Mouse (Mus musculus): ENCODE measurements around the gene Tmem131l. TPM values are rescaled to one million over a fixed set of nuclear protein-coding genes. Genes with fewer than 3 reads are reported as not detected.

The Tmem131l gene
- polyA plus RNA-seq (2012; ENCODE audit: insufficient read depth, insufficient read length, missing spikeins), result 8.4 and 9.8 TPM in 2 replicates

- Histone ChIP-seq H3K4me1 (ENCODE audit: control insufficient read depth, insufficient read depth, insufficient read length, low read length) (peaks cover 3% of the 10 kb centered on the region; the same call in 1 of the 2 replicates), H3K27ac (replicated peaks; ENCODE audit: low read depth, low read length) (peak within 1 kb of the TSS; percentile 82), H3K4me3 (ENCODE audit: insufficient read depth, low read depth, low read length) (peak within 1 kb of the TSS; percentile 84)
These were observed at the start of gene Tmem131l for GRCm38 (mm10) chr3:84039646-84040475. Gene Tmem131l, minus strand, starts transcription at chr3:84040175.

GRCm38 (mm10) chr3:84086921-84087320 lies 46.9 kb upstream of the Tmem131l start:
- Histone ChIP-seq H3K27ac (replicated peaks; ENCODE audit: low read depth, low read length) (no peak overlapping the region), H3K4me3 (ENCODE audit: insufficient read depth, low read depth, low read length) (no peak overlapping the region), H3K4me1 (ENCODE audit: control insufficient read depth, insufficient read depth, insufficient read length, low read length) (no peaks in the 10 kb centered on the region)

- Histone ChIP-seq H3K4me1 (ENCODE audit: control insufficient read depth, insufficient read depth, insufficient read length, low read length) (no peaks in the 10 kb centered on the region), H3K27ac (replicated peaks; ENCODE audit: low read depth, low read length) (no peak overlapping the region), H3K4me3 (ENCODE audit: insufficient read depth, low read depth, low read length) (no peak overlapping the region)
These were observed 46.4 kb upstream of the Tmem131l start for GRCm38 (mm10) chr3:84086337-84086736.

- H3K27ac ChIP-seq (replicated peaks; ENCODE audit: low read depth, low read length), result no peak overlapping the region
These were observed 45.5 kb upstream of the Tmem131l start for GRCm38 (mm10) chr3:84085429-84085828.

GRCm38 (mm10) chr3:84081208-84081722 lies 41.3 kb upstream of the Tmem131l start:
- Histone ChIP-seq H3K4me3 (ENCODE audit: insufficient read depth, low read depth, low read length) (no peak overlapping the region), H3K4me1 (ENCODE audit: control insufficient read depth, insufficient read depth, insufficient read length, low read length) (no peaks in the 10 kb centered on the region), H3K27ac (replicated peaks; ENCODE audit: low read depth, low read length) (no peak overlapping the region)

More at GRCm38 (mm10) chr3:84085429-84085828, 45.5 kb upstream of the Tmem131l start:
- H3K4me1 ChIP-seq (ENCODE audit: control insufficient read depth, insufficient read depth, insufficient read length, low read length), result no peaks in the 10 kb centered on the region
- H3K4me3 ChIP-seq (ENCODE audit: insufficient read depth, low read depth, low read length), result no peak overlapping the region

- H3K27ac ChIP-seq (replicated peaks; ENCODE audit: low read depth, low read length), result no peak overlapping the region
- H3K4me1 ChIP-seq (ENCODE audit: control insufficient read depth, insufficient read depth, insufficient read length, low read length), result no peaks in the 10 kb centered on the region
- H3K4me3 ChIP-seq (ENCODE audit: insufficient read depth, low read depth, low read length), result no peak overlapping the region
These were observed 40.1 kb upstream of the Tmem131l start for GRCm38 (mm10) chr3:84080074-84080473.

GRCm38 (mm10) chr3:84077505-84077904 lies 37.5 kb upstream of the Tmem131l start:
- H3K4me3 ChIP-seq (ENCODE audit: insufficient read depth, low read depth, low read length), result no peak overlapping the region
- no peak overlapping the region for H3K27ac ChIP-seq (replicated peaks; ENCODE audit: low read depth, low read length)
- H3K4me1 ChIP-seq (ENCODE audit: control insufficient read depth, insufficient read depth, insufficient read length, low read length), result no peaks in the 10 kb centered on the region

- Histone ChIP-seq H3K27ac (replicated peaks; ENCODE audit: low read depth, low read length) (no peak overlapping the region), H3K4me1 (ENCODE audit: control insufficient read depth, insufficient read depth, insufficient read length, low read length) (no peaks in the 10 kb centered on the region), H3K4me3 (ENCODE audit: insufficient read depth, low read depth, low read length) (no peak overlapping the region)
These were observed 36.8 kb upstream of the Tmem131l start for GRCm38 (mm10) chr3:84076543-84077332.

GRCm38 (mm10) chr3:84075516-84075915 lies 35.5 kb upstream of the Tmem131l start:
- Histone ChIP-seq H3K27ac (replicated peaks; ENCODE audit: low read depth, low read length) (no peak overlapping the region), H3K4me3 (ENCODE audit: insufficient read depth, low read depth, low read length) (no peak overlapping the region), H3K4me1 (ENCODE audit: control insufficient read depth, insufficient read depth, insufficient read length, low read length) (no peaks in the 10 kb centered on the region)

GRCm38 (mm10) chr3:84074777-84075176 lies 34.8 kb upstream of the Tmem131l start:
- H3K4me3 ChIP-seq (ENCODE audit: insufficient read depth, low read depth, low read length), result no peak overlapping the region
- no peak overlapping the region for H3K27ac ChIP-seq (replicated peaks; ENCODE audit: low read depth, low read length)
- H3K4me1 ChIP-seq (ENCODE audit: control insufficient read depth, insufficient read depth, insufficient read length, low read length), result no peaks in the 10 kb centered on the region

- H3K4me1 ChIP-seq (ENCODE audit: control insufficient read depth, insufficient read depth, insufficient read length, low read length), result no peaks in the 10 kb centered on the region
These were observed 31.7 kb upstream of the Tmem131l start for GRCm38 (mm10) chr3:84071641-84072040.

GRCm38 (mm10) chr3:84070811-84071210 lies 30.8 kb upstream of the Tmem131l start:
- Histone ChIP-seq H3K27ac (replicated peaks; ENCODE audit: low read depth, low read length) (no peak overlapping the region), H3K4me1 (ENCODE audit: control insufficient read depth, insufficient read depth, insufficient read length, low read length) (no peaks in the 10 kb centered on the region), H3K4me3 (ENCODE audit: insufficient read depth, low read depth, low read length) (no peak overlapping the region)

More at GRCm38 (mm10) chr3:84071641-84072040, 31.7 kb upstream of the Tmem131l start:
- H3K4me3 ChIP-seq (ENCODE audit: insufficient read depth, low read depth, low read length), result no peak overlapping the region
- no peak overlapping the region for H3K27ac ChIP-seq (replicated peaks; ENCODE audit: low read depth, low read length)

- Histone ChIP-seq H3K27ac (replicated peaks; ENCODE audit: low read depth, low read length) (no peak overlapping the region), H3K4me1 (ENCODE audit: control insufficient read depth, insufficient read depth, insufficient read length, low read length) (no peaks in the 10 kb centered on the region), H3K4me3 (ENCODE audit: insufficient read depth, low read depth, low read length) (no peak overlapping the region)
These were observed 29.1 kb upstream of the Tmem131l start for GRCm38 (mm10) chr3:84068831-84069709.

- Histone ChIP-seq H3K4me1 (ENCODE audit: control insufficient read depth, insufficient read depth, insufficient read length, low read length) (peaks cover 10% of the 10 kb centered on the region), H3K4me3 (ENCODE audit: insufficient read depth, low read depth, low read length) (no peak overlapping the region), H3K27ac (replicated peaks; ENCODE audit: low read depth, low read length) (no peak overlapping the region)
These were observed 25.9 kb upstream of the Tmem131l start for GRCm38 (mm10) chr3:84065825-84066224.
